Mouse (Mus musculus) heart, postnatal 0 days (tissue): ENCODE measurements around the gene App. TPM values are rescaled to one million over a fixed set of nuclear protein-coding genes. Genes with fewer than 3 reads are reported as not detected.
A peak's percentile ranks its signal among the peaks of the same experiment; 100 is the strongest.

ENCODE experiments used
- ATAC-seq: fragments of 200-750 bp; cut with Nextera tagmentation; 2 replicates; pipeline ENCODE4 v1.8.0; 2017; ENCODE audit warnings: low read depth, moderate number of reproducible peaks, moderate library complexity; ENCODE audit not compliant: insufficient read depth
- DNase-seq: peaks from one replicate; pipeline ENCODE4 v3.0.0-alpha.2; 2016; ENCODE audit warnings: low spot score
- H3K27ac ChIP-seq: fragments of 300-500 bp; sonication (generic); 2 replicates; pipeline ENCODE4 v1.5.1; 2014; ENCODE audit warnings: low read depth, mild to moderate bottlenecking
- H3K27me3 ChIP-seq: fragments of 300-500 bp; sonication (generic); 2 replicates; pipeline ENCODE4 v1.6.1; 2014; ENCODE audit warnings: low read length, mixed read lengths; ENCODE audit not compliant: control insufficient read depth, insufficient read depth
- H3K36me3 ChIP-seq: fragments of 300-500 bp; sonication (generic); replicated peaks from 2 replicates; pipeline ENCODE4 v1.6.1; 2014; ENCODE audit warnings: low read length, mixed read lengths; ENCODE audit not compliant: control insufficient read depth, insufficient read depth
- H3K4me1 ChIP-seq: fragments of 300-500 bp; sonication (generic); 2 replicates; pipeline ENCODE4 v1.6.1; 2014; ENCODE audit warnings: antibody characterized with exemption; ENCODE audit not compliant: control insufficient read depth, insufficient read depth
- H3K4me2 ChIP-seq: fragments of 300-500 bp; sonication (generic); 2 replicates; pipeline ENCODE4 v1.6.1; 2014; ENCODE audit warnings: low read depth, mild to moderate bottlenecking, low read length, moderate library complexity
- H3K4me3 ChIP-seq: fragments of 300-500 bp; sonication (generic); 2 replicates; pipeline ENCODE4 v1.5.1; 2014; ENCODE audit warnings: low read depth, low read length
- H3K9ac ChIP-seq: fragments of 300-500 bp; sonication (generic); replicated peaks from 2 replicates; pipeline ENCODE4 v1.6.1; 2014; ENCODE audit warnings: low read depth, low read length, mixed read lengths
- H3K9me3 ChIP-seq: fragments of 300-500 bp; sonication (generic); replicated peaks from 2 replicates; pipeline ENCODE4 v1.6.1; 2016; ENCODE audit warnings: low read length; ENCODE audit not compliant: control insufficient read depth
- CTCF ChIP-seq: IDR thresholded peaks from 2 replicates; pipeline ENCODE4 v1.5.1; 2016; ENCODE audit warnings: antibody characterized with exemption, control low read depth, low read depth
- EP300 ChIP-seq: IDR thresholded peaks from 2 replicates; pipeline ENCODE4 v1.6.1; 2016; ENCODE audit warnings: antibody characterized with exemption, low read depth
- WGBS: fragments of 180-500 bp; shearing (Covaris S2); extraction: QIAGEN DNeasy Blood & Tissue Kit; methylation state at CpG from one replicate; pipeline ENCODE4 v1.1.7; 2014; 5-methylcytosine and 5-hydroxymethylcytosine counted together
- polyA plus RNA-seq: library from polyadenylated mRNA; unstranded; fragments of >200 nt; fragmentation: Nextera tagmentation; extraction: Ambion mirVana; gene quantifications from 2 replicates; pipeline ENCODE4 v1.2.1, GENCODE M21; 2015
- total RNA-seq: library from RNA; depleted of rRNA; stranded (reverse); fragments of >200 nt; gene quantifications from 2 replicates; pipeline ENCODE4 v1.2.3, GENCODE M21; 2014; ENCODE audit warnings: low replicate concordance

Gene App
- total and polyA plus RNA-seq, 2 experiments from 2014 or later: 122 to 139 TPM

DNA sequence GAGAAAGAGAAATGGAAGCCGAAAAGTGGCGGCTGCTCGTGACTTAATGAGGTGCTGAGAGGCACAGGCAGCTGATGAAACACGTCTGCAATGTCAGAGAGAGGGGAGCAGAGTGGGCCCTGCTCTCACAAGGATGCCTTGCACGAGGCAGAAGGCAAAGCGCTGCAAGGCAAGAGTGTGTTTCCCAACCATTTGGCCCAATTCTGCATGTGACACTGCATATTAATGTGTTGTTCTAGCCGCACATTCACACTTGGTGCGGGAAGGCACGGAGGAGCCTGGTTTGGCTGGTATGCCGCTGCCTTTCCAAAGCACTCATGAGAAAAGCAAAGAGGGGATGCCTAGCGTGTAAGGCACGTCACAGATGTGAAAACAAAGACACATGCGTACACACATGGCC lies 63.1 kb downstream of the App start:
- no peak for ATAC-seq
- no peak for DNase-seq
- Histone ChIP-seq H3K4me1 (no peaks in the 10 kb centered on the region; the same call in 1 of the 2 replicates), H3K27me3 (no peaks in the 10 kb centered on the region), H3K9me3 (no peaks in the 10 kb centered on the region), H3K27ac (no peak overlapping the region), H3K4me2 (no peak overlapping the region), H3K36me3 (no peaks in the 10 kb centered on the region), H3K4me3 (no peak overlapping the region), H3K9ac (no peak overlapping the region)
- TF ChIP-seq CTCF (no peak), EP300 (no peak)
- WGBS: 58% methylated on average over 13 of the region's 13 CpGs

DNA sequence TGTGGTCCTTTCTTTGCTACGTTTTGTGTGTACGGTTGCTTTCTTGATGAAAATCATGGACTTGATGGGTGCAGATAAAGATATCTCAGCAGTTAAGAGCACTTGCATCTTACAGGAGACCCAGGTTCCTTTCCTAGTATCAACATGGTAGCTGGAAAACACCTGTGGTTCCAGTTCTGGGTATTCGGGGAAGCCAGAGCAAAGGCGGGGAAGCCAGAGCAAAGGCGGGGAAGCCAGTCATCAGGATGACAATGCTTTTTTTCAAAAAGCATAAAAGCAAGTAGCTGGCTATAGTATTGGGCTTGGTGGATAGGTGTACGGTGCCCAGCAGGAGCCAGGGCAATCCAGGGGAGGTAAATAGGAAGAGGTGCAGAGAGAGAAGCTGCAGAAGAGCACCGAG lies 65.1 kb downstream of the App start:
- H3K4me3 ChIP-seq: no peak overlapping the region
- no peak overlapping the region for H3K9ac ChIP-seq
- no peaks in the 10 kb centered on the region for H3K27me3 ChIP-seq
- H3K4me1 ChIP-seq: peaks cover 6% of the 10 kb centered on the region; the same call in 1 of the 2 replicates
- H3K27ac ChIP-seq: no peak overlapping the region
- ATAC-seq (no peak), DNase-seq (no peak)
- TF ChIP-seq EP300 (no peak), CTCF (no peak)
- WGBS: 91% methylated on average over 7 of the region's 7 CpGs
- no peak overlapping the region for H3K4me2 ChIP-seq
- no peaks in the 10 kb centered on the region for H3K36me3 ChIP-seq
- H3K9me3 ChIP-seq: no peaks in the 10 kb centered on the region

DNA sequence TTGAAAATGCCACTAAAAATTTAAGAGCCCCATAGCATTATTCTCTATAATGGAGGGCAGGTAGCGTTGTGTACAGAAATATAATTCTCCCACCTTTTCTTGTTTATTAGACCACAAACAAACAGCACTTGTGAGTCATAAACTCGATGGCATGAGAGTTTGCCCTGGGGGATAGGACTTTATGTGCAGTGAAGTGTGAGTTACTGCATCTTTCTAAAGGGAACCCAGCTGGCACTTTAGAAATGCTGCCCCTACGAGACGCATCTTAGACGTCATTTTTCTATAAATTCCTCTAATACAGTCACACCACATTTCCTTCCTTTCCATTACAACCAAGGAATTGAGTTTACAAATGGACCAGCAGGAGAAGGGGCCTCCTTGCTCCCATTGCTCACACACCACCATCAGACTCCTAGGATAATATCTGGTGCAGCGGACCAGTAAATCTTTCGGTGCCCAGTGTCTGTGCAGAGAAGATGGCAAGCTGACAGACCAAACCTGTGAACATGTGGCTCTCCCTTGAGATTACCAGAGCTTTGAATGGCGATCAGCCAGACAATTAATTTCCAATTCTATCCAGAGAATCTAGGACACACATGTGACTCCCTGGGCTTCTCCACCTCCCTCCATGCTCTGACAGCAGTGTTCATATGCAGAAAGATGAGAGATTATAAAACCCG lies 66.8 kb downstream of the App start:
- WGBS: 80% methylated on average over 9 of the region's 9 CpGs
- no peak for ATAC-seq

DNA sequence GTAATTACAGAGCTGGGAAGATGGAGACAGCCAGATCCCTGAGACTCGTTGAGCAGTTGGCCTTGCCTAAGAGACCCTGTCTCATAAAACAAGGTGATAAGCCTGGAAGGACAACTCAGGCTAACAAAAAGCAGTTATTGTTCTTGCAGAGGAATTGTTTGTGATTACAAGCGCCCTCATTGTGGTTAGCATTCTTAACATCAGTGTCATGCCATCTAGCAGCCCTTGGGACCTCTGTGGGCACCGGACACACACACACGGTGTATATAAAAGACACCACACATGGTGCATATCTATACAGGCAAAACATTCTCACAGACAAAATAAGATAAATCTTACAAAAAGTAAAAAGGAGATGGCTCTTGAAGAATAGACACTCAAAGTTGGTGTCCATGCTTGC lies 68.0 kb downstream of the App start:
- no peaks in the 10 kb centered on the region for H3K9me3 ChIP-seq
- no peak overlapping the region for H3K9ac ChIP-seq
- TF ChIP-seq CTCF (no peak), EP300 (no peak)
- 58% methylated on average over 4 of the region's 4 CpGs for WGBS
- no peak overlapping the region for H3K27ac ChIP-seq
- peaks cover 12% of the 10 kb centered on the region for H3K36me3 ChIP-seq
- H3K4me2 ChIP-seq: no peak overlapping the region
- H3K4me3 ChIP-seq: no peak overlapping the region
- ATAC-seq: no peak
- DNase-seq: no peak
- peaks cover 11% of the 10 kb centered on the region; the same call in 1 of the 2 replicates for H3K4me1 ChIP-seq
- no peaks in the 10 kb centered on the region for H3K27me3 ChIP-seq

More for the DNA sequence above, 66.8 kb downstream of the App start:
- Histone ChIP-seq H3K27me3 (no peaks in the 10 kb centered on the region), H3K4me1 (peaks cover 11% of the 10 kb centered on the region; the same call in 1 of the 2 replicates), H3K4me2 (no peak overlapping the region), H3K9ac (no peak overlapping the region), H3K27ac (no peak overlapping the region), H3K9me3 (no peaks in the 10 kb centered on the region), H3K4me3 (no peak overlapping the region), H3K36me3 (peaks cover 8% of the 10 kb centered on the region)
- TF ChIP-seq CTCF (no peak), EP300 (no peak)
- DNase-seq: no peak

DNA sequence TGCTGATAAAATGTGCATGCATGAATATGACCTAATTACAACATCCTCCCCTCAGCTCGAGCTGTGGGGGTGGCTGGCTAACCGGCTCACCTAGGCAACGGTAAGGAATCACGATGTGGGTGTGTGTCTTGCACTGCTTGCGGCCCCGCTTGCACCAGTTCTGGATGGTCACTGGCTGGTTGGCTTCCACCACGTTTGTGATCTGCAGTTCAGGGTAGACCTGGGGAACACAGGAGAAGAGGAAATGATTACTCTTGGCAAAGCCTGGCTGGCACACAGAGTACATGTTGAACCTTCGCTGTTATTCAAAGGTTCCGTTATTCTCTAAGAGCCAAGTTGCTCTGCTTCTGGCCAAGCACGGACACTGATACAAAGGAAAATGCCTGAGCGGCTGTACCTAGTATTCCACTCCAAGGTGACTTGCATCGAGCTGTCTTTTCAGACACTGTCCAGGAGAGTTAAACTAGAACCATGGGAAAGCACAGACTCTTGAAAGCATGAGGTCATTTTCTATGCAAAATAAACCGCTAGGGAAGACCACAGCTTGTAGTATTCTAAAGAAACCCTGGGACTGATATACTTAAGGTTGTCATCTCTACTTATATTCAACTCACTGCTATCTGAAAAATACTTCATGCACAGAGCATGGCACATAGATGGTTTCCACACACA lies 70.3 kb downstream of the App start:
- Histone ChIP-seq H3K4me1 (peaks cover 20% of the 10 kb centered on the region; the same call in 1 of the 2 replicates), H3K4me2 (0 out of 2 replicates have a peak overlapping the region, but pooled peaks have one; percentile 14), H3K9ac (no peak overlapping the region), H3K36me3 (peaks cover 12% of the 10 kb centered on the region), H3K4me3 (no peak overlapping the region), H3K9me3 (no peaks in the 10 kb centered on the region), H3K27me3 (no peaks in the 10 kb centered on the region), H3K27ac (peak overlapping the region; percentile 59)
- 57% methylated on average over 13 of the region's 13 CpGs for WGBS
- no peak for TF ChIP-seq EP300
- no peak for TF ChIP-seq CTCF
- DNase-seq: no peak
- peak; percentile 62; the same call in 1 of the 2 replicates for ATAC-seq
